Mouse (Mus musculus): ENCODE measurements at regions not wholly inside any gene's neighbourhood (a gene's known extent, or its start where the extent isn't known, plus 50 kb on each side); places are given as distances from the start of the nearest gene placed in this dataset.

DNA sequence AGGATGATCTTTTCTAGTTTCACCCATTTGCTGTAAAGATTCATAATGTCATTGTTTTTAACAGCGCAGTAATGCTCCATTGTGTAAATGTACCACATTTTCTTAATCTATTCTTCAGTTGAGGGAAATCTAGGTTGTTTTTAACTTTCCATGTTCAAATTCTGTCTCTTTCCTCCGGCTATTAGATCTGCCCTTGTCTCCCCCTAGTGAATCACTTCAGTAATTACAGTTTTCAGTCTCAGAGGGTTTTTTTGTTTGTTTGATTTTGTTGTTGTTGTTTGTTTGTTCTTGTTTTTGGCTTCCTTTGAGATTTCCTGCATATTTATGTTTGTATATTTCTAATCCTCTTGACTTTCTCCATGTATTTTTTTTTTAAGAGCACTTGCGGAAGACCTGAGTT, 194.8 kb upstream of the Thsd7b start:
- no peaks in the 10 kb centered on the region for H3K36me3 ChIP-seq
- H3K9ac ChIP-seq, result no peak overlapping the region
- no peak overlapping the region for H3K27ac ChIP-seq
- no peak for ATAC-seq (ENCODE audit: low FRiP score, low read depth)
- no peaks in the 10 kb centered on the region for H3K27me3 ChIP-seq
- no peak overlapping the region for H3K4me3 ChIP-seq
- WGBS, result 65% methylated on average over 3 of the region's 3 CpGs
- H3K4me2 ChIP-seq (replicated peaks), result no peak overlapping the region
- no peaks in the 10 kb centered on the region for H3K4me1 ChIP-seq
- H3K9me3 ChIP-seq, result no peaks in the 10 kb centered on the region

DNA sequence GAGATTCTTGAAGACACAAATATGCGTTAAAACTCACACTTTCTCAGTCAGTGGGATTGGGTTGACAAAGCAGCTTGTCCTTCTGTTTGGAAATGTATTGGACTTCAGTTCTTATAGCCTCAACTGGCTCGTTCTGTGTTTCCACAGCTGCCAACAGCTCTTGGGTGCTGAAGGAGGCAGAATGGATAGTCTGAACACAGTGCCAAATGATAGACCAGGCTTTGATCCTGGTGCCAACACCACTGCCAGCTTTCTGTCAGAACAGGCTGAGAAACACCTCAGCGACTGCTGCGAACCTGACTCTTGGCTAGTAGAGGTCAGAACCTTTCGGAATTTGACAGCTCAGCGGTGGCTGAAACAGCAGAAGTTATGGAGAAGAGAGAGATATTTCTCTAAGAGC, 215.9 kb upstream of the Thsd7b start:
- no peak for ATAC-seq (ENCODE audit: low FRiP score, low read depth)
- Histone ChIP-seq H3K9ac (no peak overlapping the region), H3K27ac (no peak overlapping the region), H3K4me3 (no peak overlapping the region), H3K4me1 (no peaks in the 10 kb centered on the region), H3K36me3 (no peaks in the 10 kb centered on the region), H3K9me3 (no peaks in the 10 kb centered on the region), H3K4me2 (replicated peaks) (no peak overlapping the region), H3K27me3 (no peaks in the 10 kb centered on the region)
- WGBS, result 68% methylated on average over 6 of the region's 6 CpGs

- no peak overlapping the region for H3K27ac ChIP-seq
- H3K4me2 ChIP-seq (replicated peaks), result no peak overlapping the region
- H3K9ac ChIP-seq, result no peak overlapping the region
- H3K4me1 ChIP-seq, result no peaks in the 10 kb centered on the region
- no peak for ATAC-seq (ENCODE audit: low FRiP score, low read depth)
- no peaks in the 10 kb centered on the region for H3K27me3 ChIP-seq
- H3K9me3 ChIP-seq, result no peaks in the 10 kb centered on the region
- no peaks in the 10 kb centered on the region for H3K36me3 ChIP-seq
- no peak overlapping the region for H3K4me3 ChIP-seq
These were observed 217.8 kb upstream of the Thsd7b start for GRCm38 (mm10) chr1:129055252-129055651.

- Histone ChIP-seq H3K4me1 (no peaks in the 10 kb centered on the region), H3K27ac (no peak overlapping the region), H3K9me3 (no peaks in the 10 kb centered on the region), H3K36me3 (no peaks in the 10 kb centered on the region), H3K27me3 (no peaks in the 10 kb centered on the region), H3K4me2 (replicated peaks) (no peak overlapping the region), H3K4me3 (no peak overlapping the region), H3K9ac (no peak overlapping the region)
- WGBS, result 77% methylated on average over 5 of the region's 5 CpGs
- no peak for ATAC-seq (ENCODE audit: low FRiP score, low read depth)
These were observed 239.4 kb upstream of the Thsd7b start for GRCm38 (mm10) chr1:129033707-129034106.

- H3K4me1 ChIP-seq, result no peaks in the 10 kb centered on the region
- no peak for ATAC-seq (ENCODE audit: low FRiP score, low read depth)
- H3K4me3 ChIP-seq, result no peak overlapping the region
- WGBS, result 80% methylated on average over 1 of the region's 1 CpGs
- no peak overlapping the region for H3K9ac ChIP-seq
- no peaks in the 10 kb centered on the region for H3K27me3 ChIP-seq
- H3K9me3 ChIP-seq, result no peaks in the 10 kb centered on the region
- H3K36me3 ChIP-seq, result no peaks in the 10 kb centered on the region
- H3K4me2 ChIP-seq (replicated peaks), result no peak overlapping the region
- no peak overlapping the region for H3K27ac ChIP-seq
These were observed 267.2 kb upstream of the Thsd7b start for GRCm38 (mm10) chr1:129005899-129006298.

- no peaks in the 10 kb centered on the region for H3K27me3 ChIP-seq
- no peak overlapping the region for H3K27ac ChIP-seq
- no peak for ATAC-seq (ENCODE audit: low FRiP score, low read depth)
- H3K4me1 ChIP-seq, result no peaks in the 10 kb centered on the region
- no peaks in the 10 kb centered on the region for H3K36me3 ChIP-seq
- no peak overlapping the region for H3K4me3 ChIP-seq
- H3K4me2 ChIP-seq (replicated peaks), result no peak overlapping the region
- no peaks in the 10 kb centered on the region for H3K9me3 ChIP-seq
- H3K9ac ChIP-seq, result no peak overlapping the region
- WGBS, result 75% methylated on average over 2 of the region's 2 CpGs
These were observed 270.8 kb upstream of the Thsd7b start for GRCm38 (mm10) chr1:129002286-129002685.

DNA sequence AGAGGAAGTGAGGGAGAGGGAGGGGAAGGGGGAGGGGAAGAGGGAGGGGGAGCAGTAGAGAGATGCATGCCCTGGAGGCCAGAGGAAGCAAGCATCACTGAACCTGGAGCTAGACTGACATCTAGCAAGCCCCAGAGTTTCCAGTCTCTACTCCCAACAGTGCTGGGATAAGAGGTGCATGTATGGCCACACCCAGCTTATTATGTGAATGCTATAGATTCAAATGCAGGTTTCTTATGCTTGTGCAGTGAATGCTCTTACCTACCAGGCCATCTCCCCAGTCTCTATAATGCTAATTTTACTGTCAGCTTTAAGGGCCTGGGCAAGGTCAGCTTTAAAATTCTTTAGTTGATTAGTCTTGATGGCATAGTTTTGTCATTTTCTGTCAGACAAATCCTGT, 271.3 kb upstream of the Thsd7b start:
- H3K4me3 ChIP-seq, result no peak overlapping the region
- no peaks in the 10 kb centered on the region for H3K4me1 ChIP-seq
- H3K27me3 ChIP-seq, result no peaks in the 10 kb centered on the region
- ATAC-seq (ENCODE audit: low FRiP score, low read depth), result no peak
- no peak overlapping the region for H3K4me2 ChIP-seq (replicated peaks)
- H3K9me3 ChIP-seq, result no peaks in the 10 kb centered on the region
- no peak overlapping the region for H3K9ac ChIP-seq
- no peaks in the 10 kb centered on the region for H3K36me3 ChIP-seq
- H3K27ac ChIP-seq, result no peak overlapping the region

DNA sequence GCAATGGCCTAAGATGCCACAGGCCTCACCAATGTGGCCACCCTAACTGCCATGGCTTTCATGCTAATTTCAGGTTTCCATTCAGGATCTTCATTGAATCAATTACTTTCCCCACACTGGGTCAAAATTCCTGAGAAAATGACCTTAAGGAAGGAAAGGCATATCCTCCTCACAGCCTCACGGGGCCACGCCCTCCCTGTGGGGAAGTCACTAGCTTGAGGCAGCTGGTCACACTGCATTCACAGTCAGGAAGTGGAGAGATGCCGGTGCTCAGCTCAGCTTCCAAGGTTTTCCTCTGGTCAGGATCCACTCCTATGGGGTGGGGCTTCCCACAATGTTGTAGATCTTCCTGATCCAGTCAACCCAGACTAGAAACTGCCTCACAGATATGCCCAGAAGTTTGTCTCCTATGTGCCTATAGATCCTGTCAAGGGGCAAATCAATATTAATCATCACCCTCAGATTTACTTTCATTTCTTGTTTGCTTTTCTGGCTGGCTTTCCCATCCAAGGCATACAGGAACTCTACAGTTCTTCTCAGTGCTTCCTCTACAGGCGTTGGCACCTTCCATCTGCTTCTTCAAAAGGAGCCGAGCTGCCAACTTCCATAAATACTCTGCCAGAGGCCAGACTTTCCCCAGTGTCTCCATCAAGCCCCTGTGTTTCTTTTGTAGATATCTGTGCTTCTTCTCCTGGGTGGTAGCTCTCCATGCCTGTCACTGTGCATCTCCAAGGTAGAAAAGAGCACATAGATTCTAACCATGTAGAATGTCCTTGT, 273.2 kb upstream of the Thsd7b start:
- no peak for ATAC-seq (ENCODE audit: low FRiP score, low read depth)
- Histone ChIP-seq H3K4me1 (no peaks in the 10 kb centered on the region), H3K36me3 (no peaks in the 10 kb centered on the region), H3K27me3 (no peaks in the 10 kb centered on the region), H3K9ac (no peak overlapping the region), H3K4me2 (replicated peaks) (no peak overlapping the region), H3K27ac (no peak overlapping the region), H3K4me3 (no peak overlapping the region), H3K9me3 (no peaks in the 10 kb centered on the region)
- 71% methylated on average over 5 of the region's 5 CpGs for WGBS

GRCm38 (mm10) chr1:128994655-128995054, 278.4 kb upstream of the Thsd7b start:
- Histone ChIP-seq H3K4me3 (no peak overlapping the region), H3K4me2 (replicated peaks) (no peak overlapping the region), H3K27me3 (no peaks in the 10 kb centered on the region), H3K9me3 (no peaks in the 10 kb centered on the region), H3K9ac (no peak overlapping the region), H3K27ac (no peak overlapping the region), H3K36me3 (no peaks in the 10 kb centered on the region), H3K4me1 (no peaks in the 10 kb centered on the region)
- WGBS, result 77% methylated on average over 6 of the region's 6 CpGs
- ATAC-seq (ENCODE audit: low FRiP score, low read depth), result no peak

DNA sequence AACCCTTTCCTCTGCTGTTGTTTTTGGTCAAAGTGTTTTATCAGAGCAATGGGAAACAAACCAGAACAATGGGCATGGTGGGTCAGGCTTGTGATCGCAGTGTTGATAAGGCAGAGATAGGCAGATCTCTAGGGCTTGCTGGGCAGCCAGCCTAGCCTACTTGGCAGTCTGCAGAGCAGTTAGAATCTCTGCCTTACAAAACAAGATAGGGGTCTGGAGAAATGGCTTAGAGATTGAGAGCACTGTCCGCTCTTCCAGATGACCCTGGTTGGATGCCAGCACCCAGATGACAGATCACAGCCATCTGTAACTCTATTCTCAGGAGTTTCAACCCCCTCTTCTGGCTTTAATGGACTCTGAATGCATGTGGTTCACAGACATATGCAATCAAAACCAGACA, 289.7 kb upstream of the Thsd7b start:
- WGBS, result 74% methylated on average over 2 of the region's 2 CpGs
- Histone ChIP-seq H3K4me1 (no peaks in the 10 kb centered on the region), H3K4me2 (replicated peaks) (no peak overlapping the region), H3K9ac (no peak overlapping the region), H3K27me3 (no peaks in the 10 kb centered on the region), H3K9me3 (no peaks in the 10 kb centered on the region), H3K27ac (no peak overlapping the region), H3K4me3 (no peak overlapping the region), H3K36me3 (no peaks in the 10 kb centered on the region)
- ATAC-seq (ENCODE audit: low FRiP score, low read depth), result no peak

DNA sequence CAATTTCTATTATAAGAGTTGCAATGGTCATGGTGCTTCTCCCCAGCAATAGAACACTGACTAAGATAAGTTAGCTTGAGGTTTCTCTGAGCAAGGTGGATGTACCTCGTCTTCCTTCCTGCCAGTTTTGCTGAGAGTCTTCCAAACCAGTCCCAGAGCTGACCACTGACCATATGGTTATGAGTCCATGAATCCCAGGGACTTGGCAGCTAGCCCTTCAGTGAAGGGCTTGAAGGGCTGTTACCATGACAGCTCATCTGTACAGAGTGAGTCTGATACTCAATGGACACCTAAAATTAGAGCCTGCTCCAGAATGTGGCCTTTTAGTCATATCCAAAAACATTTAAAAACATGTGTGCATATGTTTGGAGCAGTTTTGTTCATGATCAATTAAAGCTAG, 297.5 kb upstream of the Thsd7b start:
- H3K9me3 ChIP-seq, result no peaks in the 10 kb centered on the region

GRCm38 (mm10) chr1:128951436-128951835, 321.7 kb upstream of the Thsd7b start:
- H3K9ac ChIP-seq, result no peak overlapping the region
- H3K9me3 ChIP-seq, result no peaks in the 10 kb centered on the region
- no peaks in the 10 kb centered on the region for H3K4me1 ChIP-seq
- H3K36me3 ChIP-seq, result no peaks in the 10 kb centered on the region
- 59% methylated on average over 2 of the region's 2 CpGs for WGBS
- H3K27me3 ChIP-seq, result no peaks in the 10 kb centered on the region
- ATAC-seq (ENCODE audit: low FRiP score, low read depth), result no peak
- no peak overlapping the region for H3K4me3 ChIP-seq
- H3K27ac ChIP-seq, result no peak overlapping the region
- no peak overlapping the region for H3K4me2 ChIP-seq (replicated peaks)

More for the DNA sequence above, 297.5 kb upstream of the Thsd7b start:
- no peak overlapping the region for H3K27ac ChIP-seq
- 73% methylated on average over 1 of the region's 1 CpGs for WGBS
- ATAC-seq (ENCODE audit: low FRiP score, low read depth), result no peak
- H3K4me2 ChIP-seq (replicated peaks), result no peak overlapping the region
- H3K27me3 ChIP-seq, result no peaks in the 10 kb centered on the region
- H3K4me1 ChIP-seq, result no peaks in the 10 kb centered on the region
- H3K4me3 ChIP-seq, result no peak overlapping the region
- H3K36me3 ChIP-seq, result no peaks in the 10 kb centered on the region
- no peak overlapping the region for H3K9ac ChIP-seq

DNA sequence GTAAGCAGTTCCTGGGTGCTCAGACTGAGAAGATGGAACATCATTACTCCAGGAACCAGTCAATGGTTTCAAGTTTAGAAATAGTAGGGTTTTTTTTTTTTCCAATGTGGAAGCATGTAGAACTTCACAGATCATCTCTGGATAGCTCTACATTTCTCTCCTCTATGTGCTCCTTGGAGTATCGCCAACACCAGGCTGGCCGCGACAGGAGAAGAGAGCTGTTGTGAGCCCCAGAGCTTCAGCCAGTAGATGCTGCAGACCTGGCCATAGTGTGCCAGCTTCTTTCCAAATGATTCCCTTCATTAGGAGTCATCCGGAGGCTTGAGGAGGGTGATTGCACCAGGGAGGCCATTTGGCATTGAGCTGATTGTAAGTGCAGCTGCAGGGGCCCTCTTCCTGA, 322.6 kb upstream of the Thsd7b start:
- WGBS, result 77% methylated on average over 4 of the region's 4 CpGs
- no peaks in the 10 kb centered on the region for H3K27me3 ChIP-seq
- H3K4me1 ChIP-seq, result no peaks in the 10 kb centered on the region
- H3K9me3 ChIP-seq, result no peaks in the 10 kb centered on the region
- H3K9ac ChIP-seq, result no peak overlapping the region
- H3K4me3 ChIP-seq, result no peak overlapping the region
- H3K27ac ChIP-seq, result no peak overlapping the region
- ATAC-seq (ENCODE audit: low FRiP score, low read depth), result no peak
- H3K4me2 ChIP-seq (replicated peaks), result no peak overlapping the region
- no peaks in the 10 kb centered on the region for H3K36me3 ChIP-seq
